Mouse (Mus musculus): ENCODE results near the gene Lipt2.

GRCm38 (mm10) chr7:100178891-100179233 is 19.8 kb downstream of the Lipt2 start:
- TF ChIP-seq POLR2A (IDR thresholded peaks at IDR 0.05; ENCODE audit: low read depth, low read length) (no peak), CTCF (IDR thresholded peaks at IDR 0.05; ENCODE audit: borderline replicate concordance, insufficient read depth, low read length) (no peak)
